Mouse (Mus musculus): ENCODE measurements around the gene Orm2. TPM values are rescaled to one million over a fixed set of nuclear protein-coding genes. Genes with fewer than 3 reads are reported as not detected.

Gene Orm2
- total and polyA plus RNA-seq, 2 experiments: 55.0 to 66.8 TPM

GRCm38 (mm10) chr4:63348524-63348923 is 13.7 kb upstream of the Orm2 start:
- Histone ChIP-seq H3K36me3 (ENCODE audit: control insufficient read depth, insufficient read depth, low read length) (0 out of 2 replicates have a peak, but pooled peaks cover 2% of the 10 kb centered on the region), H3K9ac (ENCODE audit: low read depth, low read length) (no peak overlapping the region), H3K4me1 (ENCODE audit: control insufficient read depth, insufficient read depth, low read length) (peaks cover 12% of the 10 kb centered on the region), H3K27ac (replicated peaks; ENCODE audit: insufficient read depth, low read depth, low read length) (no peak overlapping the region; the same call in 1 of the 2 replicates), H3K27me3 (ENCODE audit: control insufficient read depth, insufficient read depth, low read length) (no peaks in the 10 kb centered on the region), H3K4me3 (ENCODE audit: insufficient read depth, low read depth, low read length) (no peak overlapping the region), H3K79me2 (ENCODE audit: control insufficient read depth, insufficient read depth, low read length) (no peaks in the 10 kb centered on the region)
- 62% methylated on average over 6 of the region's 6 CpGs for WGBS
- peak; percentile 66 for DNase-seq (ENCODE audit: extremely low read depth, low read depth, low spot score)
- TF ChIP-seq CTCF (IDR thresholded peaks at IDR 0.05; ENCODE audit: low read depth, low read length): no peak

DNA sequence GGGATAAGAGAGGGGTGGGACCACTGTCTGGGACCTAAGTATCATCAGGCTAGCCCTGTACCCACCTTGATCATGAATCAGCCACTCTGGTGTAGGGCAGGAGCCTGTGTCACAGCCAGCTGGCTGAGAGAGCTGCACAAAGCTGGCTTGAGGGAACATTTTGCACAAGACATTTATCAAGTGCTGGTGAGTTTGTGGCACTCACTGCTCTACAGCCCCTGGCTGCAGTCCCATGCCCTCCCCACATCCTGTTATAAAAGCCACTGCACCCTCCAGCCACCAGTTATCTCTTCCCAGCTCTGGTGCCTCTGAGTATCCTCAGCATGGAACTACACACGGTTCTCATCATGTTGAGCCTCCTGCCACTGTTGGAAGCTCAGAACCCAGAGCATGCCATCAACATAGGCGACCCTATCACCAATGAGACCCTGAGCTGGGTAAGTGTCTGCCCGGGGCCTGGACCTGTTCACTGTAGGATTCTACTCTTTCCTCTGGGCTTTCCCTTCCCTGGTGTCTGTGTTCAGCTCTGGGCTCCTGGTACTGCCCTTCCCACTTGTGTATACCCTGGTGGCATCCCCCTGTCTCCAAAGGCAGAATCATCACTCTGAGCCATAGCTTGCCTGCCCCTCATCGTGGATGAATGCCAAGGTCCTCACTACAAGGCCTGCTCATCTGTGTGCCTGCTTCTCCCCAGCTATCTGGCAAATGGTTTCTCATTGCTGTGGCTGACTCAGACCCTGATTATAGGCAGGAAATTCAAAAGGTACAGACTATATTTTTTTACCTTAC is 6.2 kb upstream of the Orm2 start, which contains the start of gene Orm3:
Orm3 (plus strand) TSS at position 286 of the 789 bp plus-strand sequence.
- TF ChIP-seq CTCF (IDR thresholded peaks at IDR 0.05; ENCODE audit: low read depth, low read length) (no peak), POLR2A (IDR thresholded peaks at IDR 0.05; ENCODE audit: extremely low read depth, insufficient read depth, low read length) (no peak)

GRCm38 (mm10) chr4:63356981-63357570 is 5.2 kb upstream of the Orm2 start:
- peak overlapping the region; percentile 80 for H3K27ac ChIP-seq (replicated peaks; ENCODE audit: insufficient read depth, low read depth, low read length)
- H3K36me3 ChIP-seq (ENCODE audit: control insufficient read depth, insufficient read depth, low read length): no peaks in the 10 kb centered on the region
- H3K27me3 ChIP-seq (ENCODE audit: control insufficient read depth, insufficient read depth, low read length): no peaks in the 10 kb centered on the region
- peaks cover 21% of the 10 kb centered on the region for H3K4me1 ChIP-seq (ENCODE audit: control insufficient read depth, insufficient read depth, low read length)
- peak overlapping the region; percentile 42 for H3K9ac ChIP-seq (ENCODE audit: low read depth, low read length)
- H3K79me2 ChIP-seq (ENCODE audit: control insufficient read depth, insufficient read depth, low read length): no peaks in the 10 kb centered on the region
- TF ChIP-seq CTCF (IDR thresholded peaks at IDR 0.05; ENCODE audit: low read depth, low read length) (no peak), POLR2A (IDR thresholded peaks at IDR 0.05; ENCODE audit: extremely low read depth, insufficient read depth, low read length) (no peak)
- DNase-seq (ENCODE audit: extremely low read depth, low read depth, low spot score): peak; percentile 90
- no peak overlapping the region for H3K4me3 ChIP-seq (ENCODE audit: insufficient read depth, low read depth, low read length)
- WGBS: 13% methylated on average over 2 of the region's 2 CpGs

More for the DNA sequence above, 6.2 kb upstream of the Orm2 start, which contains the start of gene Orm3:
- peak within 1 kb of the TSS; percentile 80 for H3K27ac ChIP-seq (replicated peaks; ENCODE audit: insufficient read depth, low read depth, low read length)
- 79% methylated on average over 4 of the region's 4 CpGs for WGBS
- peak; percentile 69 for DNase-seq (ENCODE audit: extremely low read depth, low read depth, low spot score)
- no peaks in the 10 kb centered on the region for H3K79me2 ChIP-seq (ENCODE audit: control insufficient read depth, insufficient read depth, low read length)
- H3K4me3 ChIP-seq (ENCODE audit: insufficient read depth, low read depth, low read length): no peak within 1 kb of the TSS
- peak within 1 kb of the TSS; percentile 42 for H3K9ac ChIP-seq (ENCODE audit: low read depth, low read length)
- H3K36me3 ChIP-seq (ENCODE audit: control insufficient read depth, insufficient read depth, low read length): no peaks in the 10 kb centered on the region
- peaks cover 15% of the 10 kb centered on the region for H3K4me1 ChIP-seq (ENCODE audit: control insufficient read depth, insufficient read depth, low read length)
- no peaks in the 10 kb centered on the region for H3K27me3 ChIP-seq (ENCODE audit: control insufficient read depth, insufficient read depth, low read length)

GRCm38 (mm10) chr4:63359861-63360260 is 2.4 kb upstream of the Orm2 start:
- Histone ChIP-seq H3K27me3 (ENCODE audit: control insufficient read depth, insufficient read depth, low read length) (no peaks in the 10 kb centered on the region), H3K4me3 (ENCODE audit: insufficient read depth, low read depth, low read length) (no peak overlapping the region), H3K27ac (replicated peaks; ENCODE audit: insufficient read depth, low read depth, low read length) (peak overlapping the region; percentile 24; the same call in 1 of the 2 replicates), H3K9ac (ENCODE audit: low read depth, low read length) (no peak overlapping the region), H3K79me2 (ENCODE audit: control insufficient read depth, insufficient read depth, low read length) (no peaks in the 10 kb centered on the region), H3K36me3 (ENCODE audit: control insufficient read depth, insufficient read depth, low read length) (no peaks in the 10 kb centered on the region), H3K4me1 (ENCODE audit: control insufficient read depth, insufficient read depth, low read length) (peaks cover 25% of the 10 kb centered on the region)
- peak; percentile 80 for DNase-seq (ENCODE audit: extremely low read depth, low read depth, low spot score)
- 39% methylated on average over 6 of the region's 6 CpGs for WGBS
- TF ChIP-seq POLR2A (IDR thresholded peaks at IDR 0.05; ENCODE audit: extremely low read depth, insufficient read depth, low read length) (no peak), CTCF (IDR thresholded peaks at IDR 0.05; ENCODE audit: low read depth, low read length) (no peak)

DNA sequence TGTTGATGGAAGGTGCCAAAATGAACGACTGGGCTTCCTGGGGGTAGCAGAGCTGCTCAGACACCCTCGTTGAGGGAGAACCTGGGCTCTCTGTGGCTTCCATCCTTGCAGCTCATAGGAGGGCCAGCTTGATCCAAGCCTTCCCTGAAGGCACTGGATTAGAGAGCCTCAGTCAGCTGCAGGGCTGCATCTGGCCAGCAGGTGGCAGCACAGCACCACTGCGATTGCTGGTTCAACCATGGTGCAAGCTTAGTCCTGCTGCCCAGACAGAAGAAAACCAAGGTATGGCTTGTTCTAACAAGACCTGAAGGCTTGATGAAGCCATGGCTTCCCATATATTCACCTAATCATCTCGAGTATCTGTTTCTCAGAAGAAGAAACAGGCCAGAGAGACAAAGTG is 6.3 kb downstream of the Orm2 start:
- TF ChIP-seq POLR2A (IDR thresholded peaks at IDR 0.05; ENCODE audit: extremely low read depth, insufficient read depth, low read length) (no peak), CTCF (IDR thresholded peaks at IDR 0.05; ENCODE audit: low read depth, low read length) (peak; percentile 100)
- H3K4me1 ChIP-seq (ENCODE audit: control insufficient read depth, insufficient read depth, low read length): peaks cover 2% of the 10 kb centered on the region; the same call in 1 of the 2 replicates
- no peak overlapping the region for H3K27ac ChIP-seq (replicated peaks; ENCODE audit: insufficient read depth, low read depth, low read length)
- H3K27me3 ChIP-seq (ENCODE audit: control insufficient read depth, insufficient read depth, low read length): no peaks in the 10 kb centered on the region
- WGBS: 9% methylated on average over 4 of the region's 4 CpGs
- DNase-seq (ENCODE audit: extremely low read depth, low read depth, low spot score): peak; percentile 51
- no peaks in the 10 kb centered on the region for H3K79me2 ChIP-seq (ENCODE audit: control insufficient read depth, insufficient read depth, low read length)
- H3K36me3 ChIP-seq (ENCODE audit: control insufficient read depth, insufficient read depth, low read length): no peaks in the 10 kb centered on the region
- no peak overlapping the region for H3K9ac ChIP-seq (ENCODE audit: low read depth, low read length)
- no peak overlapping the region for H3K4me3 ChIP-seq (ENCODE audit: insufficient read depth, low read depth, low read length)

All from liver, adult 2 months (tissue).